Mouse (Mus musculus): ENCODE data around the gene Tubb2a.

Tubb2a gene

DNA sequence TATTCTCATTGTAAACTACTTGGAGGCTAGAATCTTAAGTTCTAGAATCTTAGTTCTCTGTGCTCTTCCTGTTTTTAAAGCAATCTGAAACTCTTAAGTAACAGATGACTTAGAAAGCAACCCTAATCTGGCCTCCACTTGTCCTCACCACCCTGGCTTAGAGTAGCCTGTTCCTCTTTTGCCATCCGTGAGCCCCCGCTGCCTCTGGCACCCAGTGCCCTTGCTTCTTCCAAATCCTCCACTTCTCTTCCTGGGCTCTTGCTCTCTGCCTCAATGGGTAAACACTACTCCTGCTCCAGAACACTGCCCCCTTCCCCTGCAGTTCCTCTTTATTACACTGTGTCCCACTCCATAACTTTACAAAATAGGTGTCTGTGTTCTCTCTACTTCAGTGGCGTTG, 26.1 kb downstream of the Tubb2a start:
- no peak for DNase-seq (ENCODE audit: low spot score)

DNA sequence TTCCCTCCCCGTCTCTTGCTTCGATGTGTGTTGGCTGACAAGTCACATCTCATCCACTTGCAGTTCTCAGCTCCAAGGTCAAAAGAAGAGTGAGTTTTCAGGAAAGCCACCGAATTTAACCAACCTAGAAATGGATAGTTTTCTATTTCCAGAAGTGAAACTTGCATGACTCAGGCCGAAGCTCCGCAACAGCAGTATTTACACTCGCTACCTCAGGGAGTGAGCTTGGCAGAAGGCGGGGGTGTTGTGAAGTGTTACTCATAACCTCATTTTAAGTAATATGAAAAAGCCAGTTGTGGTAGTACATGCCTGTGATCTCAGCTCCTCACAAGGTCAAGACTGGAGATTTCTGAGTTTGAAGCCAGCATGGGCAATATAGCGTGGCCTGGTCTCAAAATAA, 27.3 kb downstream of the Tubb2a start:
- DNase-seq (ENCODE audit: low spot score), result no peak

DNA sequence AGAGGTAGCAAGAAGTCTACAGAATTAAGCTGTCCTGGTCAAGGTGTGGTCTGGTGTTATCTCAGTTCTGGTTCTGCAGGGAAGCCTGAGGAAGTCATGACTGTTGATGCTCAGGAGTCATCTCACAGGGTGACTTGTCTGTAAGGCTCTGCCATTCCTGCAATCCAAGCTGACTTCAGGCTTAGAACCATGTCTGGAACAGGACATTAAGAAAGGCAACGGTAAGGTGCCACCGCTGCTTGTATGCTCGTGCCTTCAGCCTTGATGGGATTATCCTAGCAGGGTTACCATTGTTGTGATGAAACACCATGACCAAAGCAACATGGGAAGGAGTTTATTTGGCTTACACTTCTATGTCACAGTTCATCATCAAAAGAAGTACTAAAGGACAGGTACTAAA, 30.3 kb downstream of the Tubb2a start:
- DNase-seq (ENCODE audit: low spot score), result no peak

DNA sequence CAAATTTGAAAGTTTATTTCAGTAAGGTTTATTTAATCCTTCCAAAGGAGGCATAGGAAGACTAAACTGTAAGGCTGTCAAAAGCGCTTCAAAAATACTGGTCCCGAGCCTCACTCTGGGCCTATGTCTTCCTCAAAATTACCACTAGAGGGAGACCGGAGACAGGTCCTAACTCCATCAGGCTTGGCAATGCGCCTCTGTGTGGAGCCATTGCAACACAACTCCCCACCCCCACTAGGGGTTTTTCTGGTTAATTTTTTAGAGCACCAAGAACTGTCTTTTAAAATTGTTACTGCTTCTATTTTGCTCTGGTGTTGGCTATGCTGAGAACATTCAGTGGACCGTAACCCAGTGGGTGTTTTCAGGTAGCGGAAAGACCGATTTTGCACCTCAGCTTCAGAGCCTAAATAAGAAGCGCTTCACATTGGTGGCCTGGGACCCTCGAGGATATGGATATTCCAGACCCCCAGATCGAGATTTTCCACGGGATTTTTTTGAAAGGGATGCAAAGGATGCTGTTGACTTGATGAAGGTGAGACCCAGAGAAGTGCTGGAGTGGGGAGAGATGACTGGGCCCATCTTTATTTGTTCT, 31.3 kb downstream of the Tubb2a start:
- peak; percentile 83 for DNase-seq (ENCODE audit: low spot score)

DNA sequence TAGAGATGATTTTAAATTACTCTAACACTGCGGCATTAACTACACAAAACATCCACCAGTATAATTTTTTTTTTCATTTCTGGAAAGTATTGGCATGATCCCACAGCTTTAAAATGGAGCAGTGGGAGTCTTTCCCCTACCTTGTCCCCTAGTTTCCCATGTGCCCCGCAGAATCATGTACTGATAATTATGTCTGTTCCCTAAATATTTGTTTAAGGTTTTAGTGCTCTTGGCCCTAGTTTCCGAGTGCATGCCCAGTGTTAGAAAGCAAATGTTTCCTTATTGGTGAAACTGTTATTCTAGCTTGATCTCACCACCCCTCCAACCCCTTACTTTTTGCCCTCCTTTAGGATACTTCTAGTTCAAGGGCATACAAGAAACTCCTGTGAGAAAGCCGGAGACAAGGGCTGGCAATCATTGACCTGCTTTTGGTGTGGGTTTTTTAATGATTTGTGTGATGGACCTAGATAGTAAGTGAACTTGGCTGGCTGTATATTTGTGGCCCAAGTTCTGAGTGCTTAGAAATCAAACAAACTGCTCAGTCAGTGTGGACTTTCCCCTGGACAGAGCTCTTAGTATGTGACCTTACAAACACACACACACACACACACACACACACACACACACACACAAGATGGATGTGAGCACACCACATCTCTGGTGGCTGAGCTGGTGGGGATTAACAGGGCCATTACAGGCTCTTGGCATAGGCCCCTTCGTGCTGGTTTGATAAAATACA, 32.1 kb downstream of the Tubb2a start:
- DNase-seq (ENCODE audit: low spot score), result no peak

DNA sequence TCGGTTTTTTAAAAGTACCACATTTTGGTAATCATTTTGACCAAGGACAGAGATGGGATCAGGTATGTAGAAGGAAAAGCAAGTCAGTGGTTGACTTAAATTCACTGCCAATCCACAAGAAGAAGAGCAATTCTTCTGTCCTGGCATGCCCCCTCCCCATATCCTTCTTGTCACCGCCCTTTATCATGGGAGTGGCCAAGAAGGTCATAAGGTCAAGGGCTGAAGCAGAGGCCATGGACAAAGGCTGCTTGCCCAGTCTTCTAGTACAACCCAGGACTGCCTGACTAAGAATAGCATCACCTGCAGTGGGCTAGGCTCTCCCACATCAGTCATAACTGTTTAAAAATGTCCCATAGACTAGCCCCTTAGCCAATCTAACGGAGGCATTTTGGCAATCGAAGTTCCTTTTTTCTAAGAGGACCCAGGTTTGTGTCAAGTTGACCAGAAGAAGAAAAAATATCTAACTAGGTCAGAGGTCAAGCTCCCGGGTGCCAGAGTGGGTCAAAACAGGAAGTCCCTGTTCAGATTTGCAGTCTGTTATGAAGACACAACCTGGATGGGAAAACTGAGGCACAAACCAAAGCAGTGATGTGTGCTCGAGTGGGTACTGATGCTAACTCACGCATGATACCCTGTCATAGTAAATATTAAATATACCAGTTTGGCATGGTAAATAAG, 34.0 kb downstream of the Tubb2a start:
- no peak for DNase-seq (ENCODE audit: low spot score)

DNA sequence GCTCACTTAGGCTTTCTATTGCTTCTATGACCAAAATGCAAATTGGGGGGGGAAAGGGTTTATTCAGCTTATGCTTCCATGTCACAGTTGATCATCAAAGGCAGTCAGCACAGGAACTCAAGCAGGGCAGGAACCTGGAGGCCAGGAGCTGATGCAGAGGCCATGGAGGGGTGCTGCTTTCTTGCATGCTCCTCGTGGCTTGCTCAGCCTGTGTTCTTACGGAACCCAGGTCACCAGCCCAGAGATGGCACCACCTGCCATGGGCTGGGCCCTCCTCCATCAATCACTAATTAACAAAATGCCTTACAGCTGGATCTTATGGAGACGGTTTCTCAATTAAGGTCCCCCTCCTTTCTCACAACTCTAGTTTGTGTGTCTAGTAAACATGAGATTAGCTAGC, 37.7 kb downstream of the Tubb2a start:
- no peak for DNase-seq (ENCODE audit: low spot score)

DNA sequence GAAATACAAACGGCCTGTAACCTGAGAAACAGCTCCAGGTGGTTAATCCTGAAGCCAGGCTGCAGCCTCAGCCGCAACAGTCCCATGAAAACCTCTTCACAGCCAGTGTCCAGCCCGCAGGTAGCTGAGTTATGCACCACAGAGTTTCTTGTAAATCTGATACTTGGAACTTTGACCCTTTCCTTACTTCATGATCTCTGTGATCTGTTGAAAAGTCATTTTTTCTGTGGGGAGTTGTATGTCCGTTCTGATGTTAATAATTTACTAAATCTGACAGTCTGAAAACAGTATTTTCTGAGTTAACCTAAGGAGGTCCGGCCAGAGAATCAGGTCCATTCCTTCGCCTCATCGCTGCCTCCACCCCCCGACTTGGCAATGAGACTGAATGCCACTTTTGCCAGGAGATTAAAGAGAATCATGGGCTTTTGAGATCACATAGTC, 38.9 kb downstream of the Tubb2a start:
- DNase-seq (ENCODE audit: low spot score), result no peak

DNA sequence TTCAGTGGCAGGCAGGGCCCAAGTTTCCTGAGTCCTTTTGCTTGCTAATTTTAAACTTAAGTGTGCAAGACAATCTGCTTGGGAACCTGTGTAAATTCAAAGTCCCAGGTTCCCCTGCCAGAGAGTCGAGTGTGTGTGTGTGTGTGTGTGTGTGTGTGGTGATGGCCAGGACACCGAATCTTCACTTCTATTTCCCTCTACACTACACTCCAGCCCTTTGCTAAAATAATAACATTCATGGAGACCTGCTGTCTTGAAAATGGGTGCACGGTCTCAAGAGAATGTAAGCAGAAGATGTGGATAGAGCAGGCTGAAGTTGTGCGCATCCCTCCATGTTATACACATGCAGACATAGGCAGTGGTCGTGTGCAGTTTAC, 39.8 kb downstream of the Tubb2a start:
- no peak for DNase-seq (ENCODE audit: low spot score)

DNA sequence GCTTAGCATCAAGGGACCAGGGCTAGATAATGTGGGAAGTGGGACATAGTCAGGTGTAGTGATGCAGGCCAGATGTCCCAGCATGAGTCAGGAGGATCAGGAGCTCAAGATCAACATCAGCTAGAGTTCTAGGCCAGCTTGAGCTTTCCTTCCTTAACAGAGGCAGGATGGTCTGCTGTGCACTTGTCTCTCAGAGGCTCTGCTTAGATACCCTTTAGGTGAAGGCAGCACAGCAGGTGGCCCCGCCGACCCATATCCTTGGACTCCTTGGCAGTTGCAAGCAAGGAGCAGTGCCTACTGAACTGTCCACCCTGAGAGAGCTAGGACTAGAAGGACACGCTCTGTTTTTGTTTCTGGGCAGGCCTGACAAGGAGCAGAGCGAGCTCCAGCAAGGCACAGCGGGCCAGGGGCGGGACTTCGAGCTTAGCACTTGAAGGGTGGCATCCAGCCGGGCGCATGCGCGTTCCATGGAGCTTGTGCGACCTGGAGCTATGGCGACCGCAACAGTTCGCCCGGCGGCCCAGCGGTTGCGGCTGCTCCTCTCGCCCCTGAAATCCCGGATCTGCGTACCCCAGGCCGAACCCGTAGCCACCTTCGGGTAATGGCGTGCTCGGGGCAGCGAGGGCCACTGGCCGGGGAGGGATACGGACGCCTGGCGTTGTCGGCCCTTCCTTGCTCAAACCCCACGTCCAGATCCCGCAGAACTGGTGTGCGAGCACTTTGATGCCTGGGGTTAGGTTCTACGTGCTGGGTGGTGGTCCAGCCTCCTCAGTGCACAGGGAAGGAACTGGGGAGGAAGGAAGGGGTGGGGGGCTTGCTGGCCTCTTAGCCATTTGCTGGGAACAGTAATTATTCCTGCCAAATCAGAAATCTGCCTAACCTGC, 40.4 kb downstream of the Tubb2a start, which contains the start of gene Bphl:
TSS of gene Bphl (plus strand) at position 426 of the 884 bp plus-strand sequence.
- DNase-seq (ENCODE audit: low spot score), result peak; percentile 93

DNA sequence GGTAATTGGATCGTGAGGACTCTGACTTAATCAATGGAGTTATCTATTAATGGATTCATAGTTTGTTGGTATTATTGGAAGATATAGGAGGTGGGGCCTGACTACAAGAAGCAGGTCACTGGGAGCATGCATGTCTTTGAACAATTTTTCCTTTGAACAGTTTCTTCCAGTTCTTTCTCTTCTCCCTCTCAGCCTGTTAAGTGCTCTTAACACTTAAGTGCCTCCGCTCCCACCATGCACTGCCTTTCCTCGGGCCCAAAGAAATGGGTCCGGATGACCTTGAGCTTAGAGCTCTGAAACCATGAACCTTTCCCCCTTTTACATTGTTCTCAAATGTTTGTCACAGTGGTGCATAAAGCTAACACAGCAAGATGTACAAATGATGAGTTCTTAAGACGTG, 41.1 kb downstream of the Tubb2a start:
- no peak for DNase-seq (ENCODE audit: low spot score)

DNA sequence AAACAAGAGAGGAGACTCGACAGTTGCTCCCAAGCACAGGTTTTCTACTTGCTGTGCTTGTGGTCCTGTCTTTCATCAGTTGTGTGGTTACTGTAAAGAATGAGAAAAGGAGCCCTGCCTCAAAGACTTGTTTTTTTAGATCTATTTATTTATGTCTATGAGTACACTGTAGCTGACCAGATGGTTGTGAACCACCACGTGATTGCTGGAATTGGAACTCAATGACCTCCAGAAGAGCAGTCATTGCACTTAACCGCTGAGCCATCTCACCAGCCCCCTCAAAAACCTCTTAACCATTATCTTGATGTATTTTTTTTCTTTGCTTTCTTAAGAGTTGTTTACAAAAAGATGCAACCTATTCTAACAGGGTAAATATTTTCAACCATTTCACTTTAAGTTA, 42.4 kb downstream of the Tubb2a start:
- DNase-seq (ENCODE audit: low spot score), result no peak

DNA sequence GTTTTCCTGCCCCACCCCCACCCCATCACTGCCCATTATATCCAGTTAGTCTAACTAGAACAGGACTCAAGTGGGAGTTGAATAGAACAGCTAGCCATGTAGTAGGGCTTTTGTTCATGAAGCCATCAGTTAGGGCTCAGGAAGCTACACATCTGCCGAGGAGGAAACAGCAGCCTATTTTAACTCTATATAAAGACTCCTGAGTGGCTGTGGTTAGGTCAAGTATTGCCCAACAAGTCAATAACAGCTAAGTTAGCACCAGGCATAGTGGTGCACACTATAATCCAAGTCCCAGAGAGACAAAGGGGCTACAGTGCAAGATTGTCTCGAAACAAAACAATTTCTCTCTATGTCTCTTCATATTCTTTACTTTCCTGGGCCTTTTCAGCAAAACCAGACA, 45.8 kb downstream of the Tubb2a start:
- DNase-seq (ENCODE audit: low spot score), result no peak

All from MN1 (cell line).